In genomic region chr9:71573771-71574340, GRCm38 (mm10) we compare ENCODE assay signal across 21 mouse cellular contexts. TPM values are rescaled to one million over a fixed set of nuclear protein-coding genes. Genes with fewer than 3 reads are reported as not detected.
DNase-seq lines count a peak whose midpoint lies in the region; TF ChIP-seq lines count a peak whose summit lies in the region.
"Had no signal": no experiment of that assay in that cellular context is flagged by ENCODE, and none has a peak within 500 bp of the region (broad histone marks: within the 10 kb centered on the region; RNA-seq: fewer than 3 reads in every experiment).

No protein-coding gene starts in this region.

- no peak overlapping the region for H3K4me2 ChIP-seq in myocyte (ENCODE audit: low read depth)
- H3K4me2 ChIP-seq: midbrain, embryonic 15.5 days had no signal

- peaks cover 29% of the 10 kb centered on the region for H3K4me1 ChIP-seq in lung, adult 2 months (ENCODE audit: control insufficient read depth, insufficient read depth, low read length)
- H3K4me1 ChIP-seq: midbrain, embryonic 15.5 days had no signal

- peak; percentile 57 to 78 for DNase-seq in adrenal gland, adult (ENCODE audit: inconsistent age in 2 of 2, low spot score in 1 of 2)
- no peak for DNase-seq in adrenal gland, adult 18-20 months (ENCODE audit: low spot score in 2 of 2)
- DNase-seq in lung, adult 18-20 months, result peak; percentile 17 to 42
- no peak for DNase-seq in lung, adult 2 months
- DNase-seq in heart, adult 8-10 months (ENCODE audit: low spot score), result peak; percentile 62
- no peak for DNase-seq in layer of hippocampus, adult 9-10 months (ENCODE audit: low spot score)
- DNase-seq in right cerebral cortex, postnatal 14 days, result no peak
- DNase-seq: cerebellum, adult 11-12 months; cerebellum, postnatal 36 days; gastrocnemius, adult 2 months; kidney, adult 18-20 months; kidney, postnatal 25 days; left cerebral cortex, postnatal 4 days; liver; right cerebral cortex, postnatal 4 days had no signal

- H3ac ChIP-seq in myocyte (ENCODE audit: control insufficient read depth, insufficient read length), result no peak overlapping the region

- H3K79me2 ChIP-seq in myocyte (ENCODE audit: control insufficient read depth, insufficient read depth), result no peaks in the 10 kb centered on the region

- no peaks in the 10 kb centered on the region for H3K36me3 ChIP-seq in myocyte (ENCODE audit: control insufficient read depth, insufficient read depth)
- H3K36me3 ChIP-seq: G1E; hindbrain, embryonic 10.5 days; midbrain, embryonic 15.5 days had no signal

- TF ChIP-seq CTCF in lung, adult 2 months (IDR thresholded peaks at IDR 0.05; ENCODE audit: insufficient read depth, low read length), result no peak

- 52% methylated on average over 6 of the region's 6 CpGs for WGBS in lung, adult 2 months

- TF ChIP-seq POLR2A in lung, adult 2 months (IDR thresholded peaks at IDR 0.05; ENCODE audit: borderline replicate concordance, extremely low read depth, low read depth, low read length), result no peak
- TF ChIP-seq POLR2A in myocyte (IDR thresholded peaks at IDR 0.05; ENCODE audit: insufficient read length, low read depth), result no peak

- H3K27me3 ChIP-seq in myocyte (ENCODE audit: control insufficient read depth, insufficient read depth, insufficient read length), result no peaks in the 10 kb centered on the region
- H3K27me3 ChIP-seq: midbrain, embryonic 15.5 days had no signal

- H3K4me3 ChIP-seq in lung, adult 2 months (replicated peaks; ENCODE audit: extremely low read depth, low read depth, low read length), result no peak overlapping the region
- H3K4me3 ChIP-seq in myocyte, result no peak overlapping the region
- H3K4me3 ChIP-seq: gastrocnemius, adult 2 months; hindbrain, embryonic 10.5 days; midbrain, embryonic 15.5 days had no signal

TF ChIP-seq in myocyte, 11 proteins besides CTCF, POLR2A, EP300 and RAD21:
- TF ChIP-seq CEBPB (IDR thresholded peaks at IDR 0.05; ENCODE audit: insufficient read depth, poor library complexity, severe bottlenecking), result no peak
- no peak for TF ChIP-seq POLR2AphosphoS2 (IDR thresholded peaks at IDR 0.05; ENCODE audit: insufficient read length, low read depth)
- TF ChIP-seq MYOG (IDR thresholded peaks at IDR 0.05; ENCODE audit: control insufficient read depth in 1 of 3, insufficient read depth in 1 of 3, insufficient read length in 2 of 3, low read depth in 2 of 3), result no peak
- TF ChIP-seq SRF (IDR thresholded peaks at IDR 0.05; ENCODE audit: control insufficient read depth, insufficient read length, low read depth), result no peak
- no peak for TF ChIP-seq USF1 (IDR thresholded peaks at IDR 0.05; ENCODE audit: low read depth)
- TF ChIP-seq E2F4 (IDR thresholded peaks at IDR 0.05; ENCODE audit: insufficient read depth), result no peak
- no peak for TF ChIP-seq TCF3 (IDR thresholded peaks at IDR 0.05; ENCODE audit: insufficient read length, low read depth)
- peak in 2 of 3 experiments; percentile 10 to 41 for TF ChIP-seq MYOD1 (IDR thresholded peaks at IDR 0.05; ENCODE audit: control insufficient read depth in 1 of 3, insufficient read length in 2 of 3, low read depth in 2 of 3)
- no peak for TF ChIP-seq TCF12 (IDR thresholded peaks at IDR 0.05; ENCODE audit: insufficient read depth, poor library complexity, severe bottlenecking)

RNA-seq across cellular contexts. Expression of gene Myzap, which starts 18.3 kb away (rescaled TPM):
- 10 to 100 TPM; 11.2 to 12.7 TPM for total RNA-seq in adrenal gland, adult 18-20 months (2021)
- polyA plus RNA-seq in lung, adult 2 months (2012; rRNA removed), result 67.7 and 79.6 TPM in 2 replicates
- 100 to 1,000 TPM; 373 to 483 (median 430) TPM for total RNA-seq in heart, adult 8-10 months (2022)
- 6.0 TPM for polyA plus RNA-seq in myocyte (2012; fragmentation: generic; extraction: Trizol)
- total RNA-seq: granulocyte monocyte progenitor cell, adult 5-6 weeks; megakaryocyte-erythroid progenitor cell, adult 5-6 weeks had no signal
- polyA plus RNA-seq: G1E had no signal

Comparison
In these comparisons a context has a peak if more than half of its experiments do, and no peak if none do; other contexts are left out.
1. DNase-seq: peak in adrenal gland, adult (2 of 2), lung, adult 18-20 months (2 of 2) and heart, adult 8-10 months (single experiment); none in adrenal gland, adult 18-20 months (0 of 2), lung, adult 2 months (single experiment), layer of hippocampus, adult 9-10 months (single experiment) and right cerebral cortex, postnatal 14 days (single experiment).
2. RNA of gene Myzap, which starts 18.3 kb away (total RNA-seq): 373 to 483 TPM in heart, adult 8-10 months; 11.2 to 12.7 TPM in adrenal gland, adult 18-20 months; every median in the first group is over 10 times any median in the second.